Mouse (Mus musculus): ENCODE measurements around the gene Trappc3l.

The Trappc3l gene

DNA sequence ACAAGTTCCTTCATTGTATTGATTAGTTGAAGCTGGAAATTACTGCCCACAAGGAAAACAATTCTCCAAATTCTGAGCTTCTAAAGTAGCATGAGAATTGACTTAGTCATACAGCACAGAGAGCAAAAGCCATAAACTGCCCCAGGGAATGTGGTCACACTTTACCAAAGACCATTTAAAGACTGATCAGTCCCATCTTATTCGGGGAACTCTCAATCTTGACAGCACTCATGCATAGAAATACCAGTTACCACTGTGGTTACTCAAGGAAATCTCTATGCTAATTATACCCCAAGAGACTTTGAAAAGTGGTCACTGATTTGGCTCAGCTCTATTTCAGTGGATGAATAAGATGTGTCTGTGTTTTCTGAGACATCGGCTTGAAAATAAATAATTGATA, 57.8 kb downstream of the Trappc3l start:
- no peak for DNase-seq (ENCODE audit: low spot score)

DNA sequence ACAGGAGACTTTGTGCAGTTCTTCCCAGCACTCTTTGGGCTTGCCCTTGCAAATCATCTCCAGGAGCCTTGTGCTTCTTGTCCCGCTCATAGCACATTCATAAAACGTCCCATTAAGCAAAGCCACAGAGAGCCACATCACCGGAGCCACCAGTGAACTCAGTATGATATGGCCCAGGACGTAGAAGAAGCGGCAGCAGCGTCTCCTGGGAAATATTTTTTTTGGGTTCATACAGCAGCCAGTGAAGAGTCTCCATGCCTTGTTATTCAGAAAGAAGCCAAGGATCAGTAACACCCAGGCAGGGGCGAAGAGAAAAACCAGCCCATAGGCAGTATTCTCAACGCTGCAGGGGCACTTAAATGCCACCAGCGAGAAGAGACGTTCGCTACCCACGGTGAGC, 58.6 kb downstream of the Trappc3l start:
- no peak for DNase-seq (ENCODE audit: low spot score)

DNA sequence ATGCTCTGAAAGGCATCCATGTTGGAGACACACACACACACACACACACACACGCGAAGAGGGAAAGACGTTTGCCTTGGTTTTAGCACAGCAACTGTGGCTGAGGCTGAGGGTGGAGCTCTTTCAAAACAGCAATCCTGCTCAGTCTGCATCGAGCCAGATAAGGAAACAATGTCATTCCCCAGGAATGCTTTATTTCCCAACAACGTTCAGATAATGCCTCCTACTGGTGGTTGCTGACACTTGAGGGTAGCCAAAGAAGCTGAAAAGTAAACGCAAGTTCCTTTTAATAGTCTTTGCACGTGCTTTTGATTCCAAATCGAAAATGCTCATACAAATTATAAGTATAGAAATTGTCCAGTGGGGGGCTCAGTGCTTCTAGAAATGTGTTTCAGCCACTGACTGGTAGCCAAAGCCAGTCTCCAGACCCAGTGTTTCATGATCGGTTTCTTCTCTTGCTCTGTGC, 59.1 kb downstream of the Trappc3l start, which contains the start of gene Calhm5:
Gene Calhm5, minus strand, starts transcription at position 102 of the 466 bp plus-strand sequence.
- peak; percentile 63 for DNase-seq (ENCODE audit: low spot score)

DNA sequence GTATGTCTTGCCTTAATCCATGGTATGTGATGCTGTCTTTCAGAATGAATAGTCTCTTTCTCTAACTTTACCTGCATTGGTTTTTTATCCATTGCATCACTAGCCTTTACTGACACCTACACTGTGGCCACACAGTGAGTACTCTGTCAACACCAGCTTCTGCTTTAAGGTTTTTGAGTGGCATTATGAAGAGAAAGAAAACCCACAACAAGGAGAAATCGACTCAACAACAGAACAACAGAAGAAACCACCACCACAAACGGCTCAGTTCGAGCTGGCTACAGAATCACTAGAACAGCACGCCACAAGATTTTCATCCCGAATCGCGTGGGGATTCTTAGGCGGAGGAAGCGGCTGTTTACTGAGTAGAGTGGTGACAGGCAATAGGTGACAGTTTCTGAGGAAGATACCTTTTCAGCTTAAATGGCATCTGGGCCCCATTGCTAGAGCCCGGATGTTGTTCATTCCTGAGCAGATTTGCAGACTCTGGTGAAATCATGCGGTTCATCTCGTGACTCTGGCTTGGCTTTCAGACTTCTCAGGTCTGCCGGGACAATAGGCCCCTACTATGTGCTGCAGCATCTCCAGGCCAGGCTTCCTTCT, 73.6 kb downstream of the Trappc3l start:
- DNase-seq (ENCODE audit: low spot score): no peak

DNA sequence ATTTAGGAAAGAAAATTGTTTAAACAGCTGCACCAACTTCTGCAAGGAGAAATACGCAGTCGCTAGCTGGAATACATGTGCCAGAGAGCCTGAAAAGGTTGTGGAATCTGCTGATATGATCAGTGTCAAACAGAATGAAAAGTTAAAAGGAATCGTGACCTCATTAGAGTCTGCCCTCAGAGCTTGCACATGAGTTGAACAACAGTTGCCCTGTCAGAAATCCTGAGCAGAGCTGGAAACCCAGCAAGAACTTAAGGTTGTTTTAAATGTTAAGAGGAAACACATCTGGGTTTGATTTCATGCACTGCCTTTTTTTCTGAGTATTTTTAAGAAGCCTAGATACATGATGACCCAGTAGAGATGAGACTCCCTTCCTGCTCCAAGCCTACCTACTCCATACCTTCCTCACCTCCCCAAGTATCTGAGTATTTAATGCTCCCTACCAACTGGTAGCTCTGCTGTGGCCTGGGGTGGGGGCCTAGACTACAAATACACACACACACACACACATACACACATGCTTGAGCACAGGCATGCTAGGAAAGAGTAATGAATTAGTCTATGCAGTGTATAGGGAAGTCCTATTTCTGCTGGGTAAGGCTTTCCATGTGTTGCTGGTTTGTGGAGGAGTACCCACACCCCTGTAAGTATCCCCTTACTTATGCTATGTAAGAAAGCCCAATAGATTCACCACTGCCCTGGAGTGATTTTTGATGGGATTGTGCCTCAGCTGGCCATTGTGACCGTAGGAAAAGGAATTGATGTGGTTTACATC, 74.8 kb downstream of the Trappc3l start:
- DNase-seq (ENCODE audit: low spot score): peak; percentile 39

DNA sequence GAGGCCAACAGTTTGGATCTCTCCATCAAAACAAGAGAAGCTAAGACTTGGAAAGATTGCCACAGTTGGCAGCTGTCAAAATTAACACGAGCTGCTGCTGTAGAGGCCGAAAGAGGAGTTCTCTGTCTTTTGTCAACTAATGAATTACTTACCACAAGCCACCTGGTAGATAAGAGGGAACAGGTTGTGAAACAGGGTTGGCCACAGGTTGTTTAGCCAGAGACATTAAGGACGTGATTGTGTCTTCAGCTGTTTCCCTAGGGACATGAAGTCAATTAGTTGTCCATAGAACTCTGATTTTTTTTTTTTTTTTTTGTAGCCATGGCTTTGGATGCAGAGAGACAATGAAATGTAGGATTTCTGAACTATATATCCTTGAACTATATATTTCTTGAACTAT, 79.7 kb downstream of the Trappc3l start:
- no peak for DNase-seq (ENCODE audit: low spot score)

DNA sequence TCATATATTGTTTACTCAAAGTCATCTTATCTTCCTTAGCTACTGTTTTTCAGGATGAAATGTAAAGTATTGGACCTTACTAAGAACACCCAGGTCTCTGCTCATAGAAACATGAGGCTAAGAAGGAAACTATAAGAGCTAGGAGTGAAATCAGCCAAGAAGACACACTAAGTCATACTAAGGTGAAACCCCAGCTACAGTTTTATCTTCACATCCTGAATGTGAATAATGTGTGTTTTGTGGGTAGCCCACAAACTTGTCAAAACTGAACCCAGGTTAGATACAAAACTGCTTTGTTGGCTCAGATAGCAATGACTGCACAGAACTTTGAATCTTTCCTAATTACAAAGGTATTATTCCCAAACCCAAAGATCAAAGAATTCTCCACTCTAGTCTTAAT, 80.4 kb downstream of the Trappc3l start:
- DNase-seq (ENCODE audit: low spot score): no peak

DNA sequence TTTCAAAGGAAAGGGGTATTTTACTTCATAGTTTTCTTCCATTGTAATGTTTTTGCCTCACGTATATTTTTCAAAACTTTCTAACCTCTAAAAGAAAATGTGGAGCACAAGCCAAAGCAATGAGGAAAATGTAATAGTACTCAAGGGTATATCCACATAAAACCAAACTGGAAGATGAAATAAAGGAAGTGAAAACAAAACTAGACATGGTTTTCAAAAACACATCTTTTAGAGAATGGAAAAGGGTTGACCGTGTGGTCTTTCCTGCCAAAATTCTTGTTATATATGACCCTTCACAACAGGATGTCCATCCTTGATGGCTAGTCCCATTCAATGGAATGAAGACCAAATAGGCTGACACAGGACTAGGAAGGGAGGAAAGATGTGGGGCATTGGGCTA, 81.0 kb downstream of the Trappc3l start:
- DNase-seq (ENCODE audit: low spot score): no peak

DNA sequence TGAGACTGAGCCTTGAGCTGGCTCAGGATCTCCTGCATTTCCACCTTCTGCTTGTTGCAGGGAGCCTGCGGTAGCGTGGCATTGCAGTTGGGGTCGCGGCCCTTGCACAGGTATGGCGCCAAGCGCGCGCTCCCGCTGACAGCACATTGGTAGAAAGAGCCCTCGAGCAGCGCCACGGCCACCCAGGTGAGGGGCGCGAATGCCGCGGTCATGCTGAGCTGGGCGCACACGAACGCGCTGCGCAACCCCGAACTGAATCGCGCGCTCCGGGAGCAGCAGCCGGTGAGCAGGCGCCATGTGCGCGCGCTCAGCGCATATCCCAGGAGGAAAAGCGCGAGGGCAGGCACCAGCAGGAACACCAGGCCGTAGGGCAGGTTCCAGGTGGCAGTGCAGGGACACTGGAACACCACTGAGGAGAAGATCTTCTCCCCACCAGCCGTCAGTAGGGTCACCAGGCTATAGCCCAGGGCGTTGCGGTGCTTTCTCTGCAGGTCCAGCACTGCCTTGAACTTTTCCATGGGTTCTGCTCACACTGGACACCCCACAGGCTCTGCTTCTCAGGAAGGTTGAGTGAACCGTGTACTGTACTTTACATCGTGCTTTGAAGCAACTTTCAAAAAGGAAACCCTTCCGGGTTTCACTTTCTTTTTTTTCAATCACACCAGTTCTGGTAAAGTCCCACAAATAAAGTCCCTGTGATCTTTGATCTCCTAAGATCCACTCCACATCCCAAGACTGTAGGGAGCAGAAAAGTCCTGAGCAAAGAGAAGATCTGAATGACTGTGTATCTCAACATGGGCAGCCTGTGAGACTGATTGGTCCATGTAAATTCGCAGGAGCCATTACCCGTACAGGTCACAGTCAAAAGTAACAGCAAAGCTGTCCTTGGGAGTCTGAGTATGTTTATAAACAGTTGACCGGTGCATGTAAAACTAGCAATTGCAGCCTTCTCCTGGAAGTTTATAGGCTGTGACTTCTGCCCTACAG, 90.3 kb downstream of the Trappc3l start, which contains the start of gene Calhm6:
Gene Calhm6, minus strand, starts transcription at position 593 of the 987 bp plus-strand sequence.
- DNase-seq (ENCODE audit: low spot score): peak; percentile 54

DNA sequence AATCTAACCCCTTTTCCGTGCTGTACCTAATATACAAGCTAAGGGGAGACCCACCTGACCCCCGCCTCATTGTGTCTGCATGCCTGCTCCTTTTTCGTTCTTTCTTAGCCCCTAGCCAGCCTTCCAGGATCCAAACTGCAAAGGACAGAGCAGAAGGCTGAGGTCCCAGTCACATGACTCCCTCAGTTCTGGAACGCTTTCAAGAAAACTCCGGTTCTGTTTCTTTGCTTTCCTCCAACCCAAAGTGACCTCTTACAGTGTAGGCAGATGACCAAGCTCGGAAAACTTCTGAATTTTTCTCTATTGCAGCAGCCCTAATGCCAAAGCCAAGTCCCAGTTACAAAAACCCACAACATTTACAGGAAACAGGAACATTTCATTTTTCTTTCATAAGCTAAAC, 91.0 kb downstream of the Trappc3l start:
- DNase-seq (ENCODE audit: low spot score): no peak

DNA sequence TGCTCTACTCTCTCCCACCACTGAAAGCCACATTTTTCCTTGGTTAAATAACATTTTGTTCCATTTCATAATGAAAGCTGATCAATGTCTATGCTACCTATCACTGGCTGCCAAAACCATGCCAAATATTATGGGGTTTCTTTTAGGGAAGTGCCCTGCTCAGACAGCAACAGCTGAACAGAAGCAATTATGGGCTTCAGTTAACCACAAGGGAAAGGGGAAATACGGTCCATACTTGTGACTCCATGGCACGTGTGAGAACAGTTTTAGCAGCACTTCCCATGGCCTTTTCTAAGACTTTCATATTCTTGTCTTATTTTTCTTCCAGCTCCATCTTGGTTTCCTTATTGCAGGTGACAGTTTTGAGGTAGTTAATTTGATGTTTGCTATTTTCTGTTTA, 94.0 kb downstream of the Trappc3l start:
- no peak for DNase-seq (ENCODE audit: low spot score)

DNA sequence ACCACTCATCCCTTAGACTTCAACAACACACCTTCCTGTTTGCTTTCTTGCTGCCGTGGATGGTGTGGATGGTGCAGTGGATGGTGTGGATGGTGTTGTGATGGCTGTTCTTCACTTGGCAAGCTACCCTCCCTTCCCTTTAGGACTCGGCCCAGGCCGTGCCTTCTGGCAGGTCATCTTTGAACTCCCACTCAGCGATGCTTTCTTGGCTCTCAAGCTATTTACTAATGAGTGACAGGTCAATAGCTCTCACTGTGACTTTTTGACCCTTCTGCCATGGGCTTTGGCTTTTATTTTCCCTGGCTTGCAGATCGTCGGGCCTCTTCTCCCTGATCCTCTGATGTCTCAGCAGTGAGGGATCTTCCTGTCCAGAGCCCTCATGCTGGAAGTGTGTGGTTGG, 99.0 kb downstream of the Trappc3l start:
- DNase-seq (ENCODE audit: low spot score): peak; percentile 59

DNA sequence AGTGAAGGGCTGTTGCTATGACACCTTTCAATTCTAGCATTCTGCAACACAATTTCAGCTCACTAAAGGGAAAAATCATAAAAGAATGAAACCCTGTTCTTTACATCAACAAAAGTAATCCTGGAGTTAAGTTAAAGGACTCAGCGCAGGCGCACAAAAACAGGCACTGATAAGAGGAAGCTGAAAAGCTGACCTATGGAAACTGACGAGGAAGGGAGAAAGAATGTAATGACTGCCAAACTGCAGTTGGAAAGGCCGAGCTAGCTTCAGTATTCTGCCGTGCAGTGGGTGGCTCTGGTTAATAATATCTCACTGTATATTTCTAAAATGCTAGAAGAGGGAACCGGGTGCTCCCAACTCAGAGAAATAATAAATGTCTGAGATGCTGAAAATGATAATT, 100.6 kb downstream of the Trappc3l start:
- no peak for DNase-seq (ENCODE audit: low spot score)

DNA sequence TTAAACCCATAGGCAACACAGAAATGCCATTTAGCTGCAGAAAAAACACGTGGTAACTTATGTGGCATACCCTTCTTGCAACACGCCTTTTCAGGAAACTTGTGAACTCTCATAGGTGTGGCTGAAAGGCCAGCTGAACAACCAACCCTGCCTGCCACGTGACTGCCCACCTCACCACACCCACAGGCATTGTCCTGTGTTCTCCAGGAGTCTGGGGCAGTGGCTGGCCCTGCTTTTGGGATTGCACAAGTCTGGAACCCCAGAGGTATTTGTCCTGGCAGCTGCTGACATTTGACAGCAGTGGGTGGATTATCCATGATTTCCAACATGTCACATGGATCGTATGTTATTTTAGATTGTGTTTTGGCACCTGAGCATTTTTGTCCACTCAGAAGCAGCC, 102.4 kb downstream of the Trappc3l start:
- DNase-seq (ENCODE audit: low spot score): no peak

DNA sequence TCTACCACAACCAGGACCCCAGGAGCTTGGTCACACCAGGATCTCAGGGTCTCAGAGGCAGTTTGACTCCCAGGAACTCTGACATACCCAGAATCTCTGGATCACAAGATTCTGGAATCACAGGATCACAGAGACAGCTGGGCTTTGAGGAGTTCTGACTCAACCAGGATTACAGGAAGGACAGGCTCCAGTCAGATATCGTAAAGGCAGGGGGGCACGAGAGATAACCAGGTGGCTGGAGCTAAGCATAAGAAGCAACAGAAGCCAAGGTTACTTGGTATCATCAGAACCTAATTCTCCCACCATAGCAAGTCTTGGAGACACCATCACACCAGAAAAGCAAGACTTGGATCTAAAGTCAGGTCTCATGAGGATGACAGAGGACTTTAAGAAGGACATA, 104.3 kb downstream of the Trappc3l start:
- DNase-seq (ENCODE audit: low spot score): no peak

DNA sequence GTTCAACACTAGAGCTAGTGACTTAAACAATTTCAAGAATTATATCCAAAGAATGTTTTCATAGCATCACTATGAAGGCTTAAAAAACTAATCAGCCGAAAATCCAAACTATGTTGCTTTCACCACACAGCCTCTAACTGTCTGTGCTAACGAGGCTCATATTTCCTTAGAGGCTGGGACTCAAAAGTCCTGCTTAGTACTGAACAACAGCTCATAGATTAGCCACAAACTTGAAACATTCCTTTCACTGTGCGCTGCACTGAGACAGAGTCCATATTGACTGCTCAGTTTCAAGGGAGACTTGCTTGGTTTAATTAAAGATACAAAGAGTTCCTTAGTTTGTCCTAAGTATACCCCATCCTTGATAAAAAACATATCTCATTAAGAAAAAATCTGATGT, 112.4 kb downstream of the Trappc3l start:
- DNase-seq (ENCODE audit: low spot score): peak; percentile 18

DNA sequence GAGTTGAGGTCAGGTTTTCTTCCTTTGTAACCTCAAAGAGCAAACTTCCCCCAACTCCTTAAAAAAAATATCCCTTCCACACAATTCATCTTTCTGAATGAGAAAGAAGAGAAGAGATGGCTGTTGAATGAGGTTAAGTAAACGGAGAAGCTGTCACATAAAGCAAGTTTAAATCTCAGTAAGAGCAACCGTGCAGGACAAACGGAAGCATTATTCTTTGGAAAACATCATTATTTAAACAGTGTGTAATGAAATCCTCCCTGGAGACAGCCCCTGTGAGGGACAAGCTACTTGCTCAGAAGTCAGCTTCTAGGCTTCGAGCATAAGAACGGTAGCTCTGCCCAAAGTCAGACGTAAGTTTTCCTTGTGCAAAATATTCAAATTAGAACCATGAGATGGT, 113.1 kb downstream of the Trappc3l start:
- peak; percentile 59 for DNase-seq (ENCODE audit: low spot score)

DNA sequence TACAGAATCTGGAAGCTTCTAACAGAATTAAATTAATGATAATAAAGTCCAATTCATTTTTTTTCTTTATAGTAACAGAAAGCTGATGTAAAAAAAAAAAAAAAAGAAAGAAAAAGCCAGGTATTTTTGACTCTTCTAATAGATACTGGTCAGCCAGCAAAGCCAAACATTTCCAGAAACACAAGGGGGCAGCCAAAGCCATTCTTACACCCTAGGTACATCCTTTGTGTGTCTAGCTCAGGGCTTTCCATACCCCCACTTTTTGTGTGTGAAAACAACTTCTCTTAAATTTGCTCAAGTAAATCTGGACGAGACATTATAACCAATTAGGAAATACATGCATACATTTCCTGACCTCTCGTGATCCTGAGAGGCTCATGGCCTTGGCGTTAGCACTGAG, 114.4 kb downstream of the Trappc3l start:
- peak; percentile 40 for DNase-seq (ENCODE audit: low spot score)

DNA sequence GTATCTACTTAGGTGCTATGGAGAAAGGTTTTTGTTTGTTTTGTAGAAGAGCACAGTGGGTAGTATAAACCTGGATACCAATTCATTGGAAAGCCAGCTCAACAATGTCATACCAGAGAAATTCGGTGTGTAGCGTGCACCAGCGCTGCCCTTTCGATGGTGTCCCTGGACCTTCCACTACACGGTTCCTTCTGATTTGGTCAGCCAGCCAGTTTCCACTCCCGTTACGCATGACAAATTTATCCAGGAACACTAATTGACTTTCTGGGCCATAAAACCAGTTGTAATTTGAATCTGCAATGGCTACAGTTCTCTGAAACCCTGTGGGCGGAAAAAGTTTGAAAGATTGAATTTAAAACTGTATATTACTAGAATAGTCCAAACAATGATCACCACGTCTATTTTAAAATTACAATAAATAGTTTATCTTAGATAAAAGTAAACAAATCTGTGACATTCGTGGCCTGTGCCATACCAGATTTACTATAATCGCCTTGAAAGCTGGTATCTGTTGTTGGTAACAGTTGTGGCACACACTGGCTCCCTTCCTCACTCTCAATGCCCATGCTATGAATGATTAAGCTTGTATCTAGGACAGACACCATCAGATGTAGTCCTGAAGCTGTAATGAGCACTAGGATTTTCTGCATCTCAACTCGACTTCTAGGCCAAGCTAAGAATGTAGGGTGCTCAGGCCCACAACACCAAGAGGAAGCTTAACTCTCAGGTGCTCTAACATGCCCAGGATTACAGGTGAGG, 118.6 kb downstream of the Trappc3l start:
- DNase-seq (ENCODE audit: low spot score): no peak
